Mouse (Mus musculus) ES-E14 (cell line): Measurements from ENCODE around the gene Srgap2. TPM values are rescaled to one million over a fixed set of nuclear protein-coding genes. Genes with fewer than 3 reads are reported as not detected.

Source experiments
- DNase-seq: peaks from one replicate; pipeline ENCODE4 v3.0.0-alpha.2; 2013; ENCODE audit warnings: low read depth, low spot score
- H3K27ac ChIP-seq: 2 replicates; pipeline ENCODE4 v1.5.1; 2012; ENCODE audit warnings: low read depth, mild to moderate bottlenecking, low read length, moderate library complexity, mixed read lengths; ENCODE audit not compliant: poor library complexity, insufficient read depth, severe bottlenecking
- H3K36me3 ChIP-seq: 2 replicates; pipeline ENCODE4 v1.6.1; 2012; ENCODE audit warnings: mild to moderate bottlenecking, low read length, moderate library complexity, mixed read lengths; ENCODE audit not compliant: control insufficient read depth, poor library complexity, insufficient read depth, severe bottlenecking
- H3K4me1 ChIP-seq, 2 experiments: fragments of 150-350 bp in 1 of 2; sonication (generic) in 1 of 2; 2 replicates each; pipeline ENCODE4 v1.6.1; 2012; ENCODE audit warnings: low read length in 2 of 2, mild to moderate bottlenecking in 1 of 2, mixed read lengths in 1 of 2; ENCODE audit not compliant: control insufficient read depth in 2 of 2, insufficient read depth in 2 of 2, poor library complexity in 1 of 2
- H3K4me3 ChIP-seq, 2 experiments: fragments of 150-350 bp in 1 of 2; sonication (generic) in 1 of 2; 2 replicates each; pipeline ENCODE4 v1.5.1; 2012; ENCODE audit warnings: low read length in 2 of 2, low read depth in 1 of 2, mild to moderate bottlenecking in 1 of 2, mixed read lengths in 1 of 2; ENCODE audit not compliant: insufficient read depth in 1 of 2, poor library complexity in 1 of 2, severe bottlenecking in 1 of 2
- H3K9ac ChIP-seq: 2 replicates; pipeline ENCODE4 v1.6.1; 2012; ENCODE audit warnings: low read depth, mild to moderate bottlenecking, low read length, mixed read lengths; ENCODE audit not compliant: poor library complexity, insufficient read depth, severe bottlenecking
- H3K9me3 ChIP-seq: fragments of 150-350 bp; sonication (generic); 2 replicates; pipeline ENCODE4 v1.6.1; 2012; ENCODE audit warnings: low read depth, mild to moderate bottlenecking, low read length; ENCODE audit not compliant: control insufficient read depth, insufficient read depth
- CHD2 ChIP-seq: IDR thresholded peaks from 2 replicates; pipeline ENCODE4 v1.6.1; 2014; ENCODE audit warnings: mild to moderate bottlenecking, low read depth, low read length, inconsistent platforms
- HCFC1 ChIP-seq: IDR thresholded peaks from 2 replicates; pipeline ENCODE4 v1.6.1; 2012; ENCODE audit warnings: low read length, inconsistent platforms, borderline replicate concordance; ENCODE audit not compliant: insufficient read depth
- MAFK ChIP-seq: IDR thresholded peaks from 2 replicates; pipeline ENCODE4 v1.6.1; 2014; ENCODE audit warnings: mild to moderate bottlenecking, low read depth, low read length, inconsistent platforms; ENCODE audit not compliant: insufficient read depth
- ZC3H11A ChIP-seq: IDR thresholded peaks from 2 replicates; pipeline ENCODE4 v1.6.1; 2012; ENCODE audit warnings: low read depth, mild to moderate bottlenecking, inconsistent platforms, low read length, borderline replicate concordance
- ZNF384 ChIP-seq: IDR thresholded peaks from 2 replicates; pipeline ENCODE4 v1.6.1; 2012; ENCODE audit warnings: low read depth, low read length, inconsistent platforms
- in situ Hi-C, 2 experiments: fragments of 600-800 bp; cut with MboI; formaldehyde crosslinking; loops; one replicate each; pipeline ENCODE4 v1.15.1; 2025; ENCODE audit warnings: low sequenced_read_pairs in 2 of 2, inconsistent platforms in 1 of 2; ENCODE audit not compliant: unreplicated experiment in 2 of 2
- total RNA-seq: library from RNA; depleted of rRNA; stranded (reverse); fragments of 300-350 nt; gene quantifications from 2 replicates; pipeline ENCODE4 v1.2.3, GENCODE M21; 2012

The Srgap2 gene
- total RNA-seq, 1 experiment: 26.4 TPM

- no peak overlapping the region for H3K9ac ChIP-seq
- DNase-seq: no peak
- no peak overlapping the region for H3K4me3 ChIP-seq
- no peaks in the 10 kb centered on the region for H3K4me1 ChIP-seq
- TF ChIP-seq MAFK (peak; percentile 51; the same call in 1 of the 2 replicates), ZC3H11A (no peak), CHD2 (no peak), HCFC1 (no peak)
- H3K9me3 ChIP-seq: no peaks in the 10 kb centered on the region
- no peak overlapping the region for H3K27ac ChIP-seq
- in situ Hi-C loops: loop anchor here (10.0 to 25.0 kb wide), 2 partner anchors 261 to 268 kb away; no protein-coding TSS in a partner anchor
- peaks cover 17% of the 10 kb centered on the region for H3K36me3 ChIP-seq
Measured at GRCm38 (mm10) chr1:131293922-131294250, 233.3 kb downstream of the Srgap2 start.

GRCm38 (mm10) chr1:131293221-131293921 lies 233.8 kb downstream of the Srgap2 start:
- DNase-seq: no peak
- no peak for TF ChIP-seq CHD2
- no peak for TF ChIP-seq ZNF384
- no peak for TF ChIP-seq ZC3H11A
- no peak for TF ChIP-seq MAFK
- no peak for TF ChIP-seq HCFC1
- in situ Hi-C loops: loop anchor here (10.0 to 25.0 kb wide), 2 partner anchors 261 to 269 kb away; no protein-coding TSS in a partner anchor
- H3K4me3 ChIP-seq: no peak overlapping the region
- peaks cover 20% of the 10 kb centered on the region for H3K36me3 ChIP-seq
- H3K4me1 ChIP-seq: no peaks in the 10 kb centered on the region
- no peaks in the 10 kb centered on the region for H3K9me3 ChIP-seq
- no peak overlapping the region for H3K9ac ChIP-seq
- no peak overlapping the region for H3K27ac ChIP-seq

- H3K36me3 ChIP-seq: peaks cover 11% of the 10 kb centered on the region; the same call in 1 of the 2 replicates
- no peak overlapping the region for H3K4me3 ChIP-seq
- 0 out of 4 replicates have a peak, but pooled peaks cover 0 to 2% of the 10 kb centered on the region in 2 experiments for H3K4me1 ChIP-seq
- H3K9me3 ChIP-seq: no peaks in the 10 kb centered on the region
- TF ChIP-seq CHD2: no peak
- no peak for TF ChIP-seq ZC3H11A
- TF ChIP-seq HCFC1: no peak
- TF ChIP-seq ZNF384: no peak
- TF ChIP-seq MAFK: no peak
- no peak overlapping the region for H3K9ac ChIP-seq
- peak; percentile 69 for DNase-seq
- in situ Hi-C loops: loop anchor here (10.0 to 25.0 kb wide), 2 partner anchors 264 to 272 kb away; no protein-coding TSS in a partner anchor
- H3K27ac ChIP-seq: no peak overlapping the region
Measured at GRCm38 (mm10) chr1:131290648-131291047, 236.5 kb downstream of the Srgap2 start.

GRCm38 (mm10) chr1:131288938-131289337 lies 238.2 kb downstream of the Srgap2 start:
- Histone ChIP-seq H3K4me3 (no peak overlapping the region), H3K4me1 (0 out of 4 replicates have a peak, but pooled peaks cover 0 to 2% of the 10 kb centered on the region in 2 experiments), H3K9me3 (no peaks in the 10 kb centered on the region), H3K9ac (no peak overlapping the region), H3K36me3 (peaks cover 7% of the 10 kb centered on the region; the same call in 1 of the 2 replicates), H3K27ac (no peak overlapping the region)
- no peak for DNase-seq
- in situ Hi-C loops: loop anchor here in 1 of 2 experiments (25.0 kb wide), 1 partner anchor 273 kb away; no protein-coding TSS in a partner anchor
- TF ChIP-seq MAFK: no peak
- no peak for TF ChIP-seq ZC3H11A
- TF ChIP-seq HCFC1: no peak
- TF ChIP-seq ZNF384: no peak
- no peak for TF ChIP-seq CHD2
